Mouse (Mus musculus): Measurements from ENCODE around the gene Slc27a2. TPM values are rescaled to one million over a fixed set of nuclear protein-coding genes. Genes with fewer than 3 reads are reported as not detected.
A peak's percentile ranks its signal among the peaks of the same experiment; 100 is the strongest.

Slc27a2 gene
- total RNA-seq, 1 experiment = 51.3 TPM

DNA sequence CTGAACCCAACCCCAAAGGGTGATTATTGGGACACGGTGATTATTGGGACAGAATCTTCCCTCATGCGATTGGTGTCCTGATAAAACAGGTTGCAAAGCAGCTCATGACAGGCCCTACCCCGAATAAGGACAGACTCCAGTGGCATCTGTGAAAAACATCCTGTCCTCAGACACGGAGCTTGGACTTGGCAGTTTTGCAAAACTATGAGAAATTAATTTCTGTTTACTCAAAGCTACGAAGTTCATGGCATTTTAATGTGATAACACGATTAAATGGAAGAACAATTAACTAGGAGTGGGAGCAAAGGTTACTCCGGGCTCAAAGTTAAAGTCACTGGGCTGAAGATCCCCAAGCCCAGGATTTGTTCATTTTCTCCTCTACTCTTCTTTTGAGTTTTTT, 2.5 kb upstream of the Slc27a2 start:
- Histone ChIP-seq H3K27ac (ENCODE audit: insufficient read depth, low read depth, low read length, poor library complexity, severe bottlenecking) (no peak overlapping the region), H3K4me3 (ENCODE audit: insufficient read depth in 1 of 2, low read depth in 1 of 2, low read length in 2 of 2, poor library complexity in 1 of 2, severe bottlenecking in 1 of 2) (no peak overlapping the region), H3K36me3 (ENCODE audit: control insufficient read depth, insufficient read depth, low read length, poor library complexity, severe bottlenecking) (no peaks in the 10 kb centered on the region), H3K9me3 (ENCODE audit: control insufficient read depth, insufficient read depth, low read depth, low read length) (no peaks in the 10 kb centered on the region), H3K9ac (ENCODE audit: insufficient read depth, low read depth, low read length, poor library complexity, severe bottlenecking) (no peak overlapping the region), H3K4me1 (ENCODE audit: control insufficient read depth in 2 of 2, insufficient read depth in 2 of 2, low read length in 2 of 2, poor library complexity in 1 of 2) (peaks cover 3 to 5% of the 10 kb centered on the region in 2 experiments; a peak in 2 of 4 replicates)
- in situ Hi-C loops (cut with MboI; ENCODE audit: low sequenced_read_pairs in 2 of 2, unreplicated experiment in 2 of 2) = no loop called here
- TF ChIP-seq ZNF384 (IDR thresholded peaks at IDR 0.05; ENCODE audit: low read depth, low read length) = no peak
- TF ChIP-seq ZC3H11A (IDR thresholded peaks at IDR 0.05; ENCODE audit: borderline replicate concordance, low read depth, low read length) = no peak
- TF ChIP-seq MAFK (IDR thresholded peaks at IDR 0.05; ENCODE audit: insufficient read depth, low read depth, low read length) = no peak
- TF ChIP-seq CHD2 (IDR thresholded peaks at IDR 0.05; ENCODE audit: low read depth, low read length) = no peak
- no peak for TF ChIP-seq HCFC1 (IDR thresholded peaks at IDR 0.05; ENCODE audit: borderline replicate concordance, insufficient read depth, low read length)
- no peak for DNase-seq (ENCODE audit: low read depth, low spot score)

DNA sequence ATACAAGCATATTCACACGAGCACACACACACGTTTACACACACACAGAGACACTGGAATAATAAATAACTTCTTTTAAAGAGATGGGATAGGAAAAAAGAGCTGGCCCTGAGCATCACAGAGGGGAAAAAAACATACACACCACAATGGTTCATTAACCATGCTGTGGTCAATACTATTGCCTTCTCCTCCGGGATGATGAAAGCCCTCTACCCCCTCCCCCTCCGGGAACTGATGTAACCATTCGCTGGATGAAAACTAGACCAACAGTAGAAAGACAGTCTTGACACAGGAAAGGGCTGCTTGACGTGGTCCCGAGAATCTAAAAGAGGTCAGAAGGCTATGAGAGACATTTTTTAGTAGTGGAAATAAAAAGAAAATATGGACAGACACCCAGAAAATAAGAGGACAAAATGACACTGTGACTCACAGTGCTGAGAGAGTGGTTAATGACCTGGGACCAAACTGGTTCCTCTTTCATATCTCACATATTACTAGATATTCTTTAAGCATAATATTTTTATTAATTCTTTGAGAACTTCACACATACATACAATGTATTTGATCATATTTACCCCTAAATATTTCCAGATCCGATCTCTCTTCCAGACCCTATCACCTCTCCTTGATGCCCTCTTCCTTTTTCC, 840 bp upstream of the Slc27a2 start:
- in situ Hi-C loops (cut with MboI; ENCODE audit: low sequenced_read_pairs in 2 of 2, unreplicated experiment in 2 of 2) = no loop called here
- H3K36me3 ChIP-seq (ENCODE audit: control insufficient read depth, insufficient read depth, low read length, poor library complexity, severe bottlenecking) = no peaks in the 10 kb centered on the region
- H3K4me3 ChIP-seq (ENCODE audit: insufficient read depth in 1 of 2, low read depth in 1 of 2, low read length in 2 of 2, poor library complexity in 1 of 2, severe bottlenecking in 1 of 2) = no peak overlapping the region
- no peak for DNase-seq (ENCODE audit: low read depth, low spot score)
- no peak overlapping the region for H3K27ac ChIP-seq (ENCODE audit: insufficient read depth, low read depth, low read length, poor library complexity, severe bottlenecking)
- no peaks in the 10 kb centered on the region for H3K9me3 ChIP-seq (ENCODE audit: control insufficient read depth, insufficient read depth, low read depth, low read length)
- H3K9ac ChIP-seq (ENCODE audit: insufficient read depth, low read depth, low read length, poor library complexity, severe bottlenecking) = no peak overlapping the region
- TF ChIP-seq HCFC1 (IDR thresholded peaks at IDR 0.05; ENCODE audit: borderline replicate concordance, insufficient read depth, low read length) (no peak), ZC3H11A (IDR thresholded peaks at IDR 0.05; ENCODE audit: borderline replicate concordance, low read depth, low read length) (no peak), MAFK (IDR thresholded peaks at IDR 0.05; ENCODE audit: insufficient read depth, low read depth, low read length) (no peak), CHD2 (IDR thresholded peaks at IDR 0.05; ENCODE audit: low read depth, low read length) (no peak), ZNF384 (IDR thresholded peaks at IDR 0.05; ENCODE audit: low read depth, low read length) (no peak)
- peaks cover 3 to 5% of the 10 kb centered on the region in 2 experiments; a peak in 2 of 4 replicates for H3K4me1 ChIP-seq (ENCODE audit: control insufficient read depth in 2 of 2, insufficient read depth in 2 of 2, low read length in 2 of 2, poor library complexity in 1 of 2)

- in situ Hi-C loops (cut with MboI; ENCODE audit: low sequenced_read_pairs in 2 of 2, unreplicated experiment in 2 of 2) = no loop called here
- no peak for DNase-seq (ENCODE audit: low read depth, low spot score)
- H3K27ac ChIP-seq (ENCODE audit: insufficient read depth, low read depth, low read length, poor library complexity, severe bottlenecking) = no peak overlapping the region; the same call in 1 of the 2 replicates
- H3K4me3 ChIP-seq (ENCODE audit: insufficient read depth in 1 of 2, low read depth in 1 of 2, low read length in 2 of 2, poor library complexity in 1 of 2, severe bottlenecking in 1 of 2) = peak overlapping the region in 1 of 2 experiments; percentile 79; a peak in 1 of 4 replicates
- H3K4me1 ChIP-seq (ENCODE audit: control insufficient read depth in 2 of 2, insufficient read depth in 2 of 2, low read length in 2 of 2, poor library complexity in 1 of 2) = peaks cover 3 to 5% of the 10 kb centered on the region in 2 experiments; a peak in 2 of 4 replicates
- no peaks in the 10 kb centered on the region for H3K9me3 ChIP-seq (ENCODE audit: control insufficient read depth, insufficient read depth, low read depth, low read length)
- H3K9ac ChIP-seq (ENCODE audit: insufficient read depth, low read depth, low read length, poor library complexity, severe bottlenecking) = no peak overlapping the region
- no peaks in the 10 kb centered on the region for H3K36me3 ChIP-seq (ENCODE audit: control insufficient read depth, insufficient read depth, low read length, poor library complexity, severe bottlenecking)
- TF ChIP-seq ZC3H11A (IDR thresholded peaks at IDR 0.05; ENCODE audit: borderline replicate concordance, low read depth, low read length) (no peak), ZNF384 (IDR thresholded peaks at IDR 0.05; ENCODE audit: low read depth, low read length) (no peak), HCFC1 (IDR thresholded peaks at IDR 0.05; ENCODE audit: borderline replicate concordance, insufficient read depth, low read length) (no peak), MAFK (IDR thresholded peaks at IDR 0.05; ENCODE audit: insufficient read depth, low read depth, low read length) (no peak), CHD2 (IDR thresholded peaks at IDR 0.05; ENCODE audit: low read depth, low read length) (no peak)
These were observed 311 bp upstream of the Slc27a2 start for GRCm38 (mm10) chr2:126551896-126552295.

GRCm38 (mm10) chr2:126553291-126553639, 1.1 kb downstream of the Slc27a2 start:
- H3K9me3 ChIP-seq (ENCODE audit: control insufficient read depth, insufficient read depth, low read depth, low read length) = no peaks in the 10 kb centered on the region
- no peak overlapping the region for H3K27ac ChIP-seq (ENCODE audit: insufficient read depth, low read depth, low read length, poor library complexity, severe bottlenecking)
- in situ Hi-C loops (cut with MboI; ENCODE audit: low sequenced_read_pairs in 2 of 2, unreplicated experiment in 2 of 2) = no loop called here
- TF ChIP-seq MAFK (IDR thresholded peaks at IDR 0.05; ENCODE audit: insufficient read depth, low read depth, low read length) = no peak
- TF ChIP-seq ZC3H11A (IDR thresholded peaks at IDR 0.05; ENCODE audit: borderline replicate concordance, low read depth, low read length) = no peak
- TF ChIP-seq HCFC1 (IDR thresholded peaks at IDR 0.05; ENCODE audit: borderline replicate concordance, insufficient read depth, low read length) = no peak; the same call in 1 of the 2 replicates
- no peak for TF ChIP-seq ZNF384 (IDR thresholded peaks at IDR 0.05; ENCODE audit: low read depth, low read length)
- no peak for TF ChIP-seq CHD2 (IDR thresholded peaks at IDR 0.05; ENCODE audit: low read depth, low read length)
- peak; percentile 13 for DNase-seq (ENCODE audit: low read depth, low spot score)
- H3K36me3 ChIP-seq (ENCODE audit: control insufficient read depth, insufficient read depth, low read length, poor library complexity, severe bottlenecking) = no peaks in the 10 kb centered on the region
- peaks cover 3 to 5% of the 10 kb centered on the region in 2 experiments; a peak in 2 of 4 replicates for H3K4me1 ChIP-seq (ENCODE audit: control insufficient read depth in 2 of 2, insufficient read depth in 2 of 2, low read length in 2 of 2, poor library complexity in 1 of 2)
- H3K4me3 ChIP-seq (ENCODE audit: insufficient read depth in 1 of 2, low read depth in 1 of 2, low read length in 2 of 2, poor library complexity in 1 of 2, severe bottlenecking in 1 of 2) = peak overlapping the region; percentile 79 to 87
- peak overlapping the region; percentile 76 for H3K9ac ChIP-seq (ENCODE audit: insufficient read depth, low read depth, low read length, poor library complexity, severe bottlenecking)

Data from ES-E14 (cell line).